Mouse (Mus musculus): ENCODE results near the gene Slc22a23.

DNA sequence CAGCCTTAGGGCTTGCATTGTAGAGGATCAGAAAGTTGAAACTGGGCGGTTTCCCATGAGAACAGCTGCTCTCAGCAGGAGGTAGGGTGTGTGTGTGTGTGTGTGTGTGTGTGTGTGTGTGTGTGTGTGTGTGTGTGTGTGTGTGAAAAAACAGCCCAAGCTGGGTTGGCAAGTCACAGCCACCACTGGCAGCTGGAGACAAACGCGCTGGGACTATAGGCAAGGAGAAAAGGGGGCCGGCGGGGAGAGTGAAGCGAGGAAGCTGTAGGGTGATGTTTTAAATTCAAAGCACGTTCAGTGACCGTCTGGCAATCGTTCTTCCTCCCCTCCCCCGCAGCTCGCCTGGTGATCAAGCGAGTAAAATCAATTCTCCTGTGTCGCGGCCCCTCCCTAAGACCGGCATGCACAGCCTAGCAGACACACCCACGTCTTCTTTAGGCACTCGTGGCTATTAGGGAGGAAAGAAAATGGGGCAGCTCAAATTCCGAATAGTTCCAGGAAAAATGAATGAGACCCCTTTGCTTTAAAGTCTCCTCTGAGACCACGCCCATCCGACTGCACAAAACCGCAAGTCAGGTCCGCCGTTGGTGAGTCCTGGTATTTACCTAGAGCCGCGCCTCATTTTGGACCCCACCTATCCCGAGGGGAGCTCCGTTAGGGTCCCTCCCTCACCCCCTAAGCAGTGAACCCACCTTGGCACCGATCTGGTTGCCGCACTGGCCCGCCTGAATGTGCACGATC, 215.3 kb downstream of the Slc22a23 start:
- TF ChIP-seq ZNF384 (IDR thresholded peaks at IDR 0.05; ENCODE audit: low read depth, low read length) (no peak), ZC3H11A (IDR thresholded peaks at IDR 0.05; ENCODE audit: borderline replicate concordance, low read depth, low read length) (no peak), MAFK (IDR thresholded peaks at IDR 0.05; ENCODE audit: insufficient read depth, low read depth, low read length) (no peak), CHD2 (IDR thresholded peaks at IDR 0.05; ENCODE audit: low read depth, low read length) (no peak)

Data from ES-E14 (cell line).